Mouse (Mus musculus) intestine, embryonic 16.5 days (tissue): ENCODE measurements around the gene Nnat. TPM values are rescaled to one million over a fixed set of nuclear protein-coding genes. Genes with fewer than 3 reads are reported as not detected.

Source experiments
- ATAC-seq: fragments of 200-750 bp; cut with Nextera tagmentation; 2 replicates; pipeline ENCODE4 v1.8.0; 2017; ENCODE audit warnings: moderate TSS enrichment, moderate library complexity
- H3K27ac ChIP-seq: fragments of 300-500 bp; sonication (generic); 2 replicates; pipeline ENCODE4 v1.5.1; 2014; ENCODE audit warnings: mild to moderate bottlenecking, low read length
- H3K27me3 ChIP-seq: fragments of 300-500 bp; sonication (generic); replicated peaks from 2 replicates; pipeline ENCODE4 v1.6.1; 2014; ENCODE audit warnings: low read length, control low read depth, mixed read lengths; ENCODE audit not compliant: control insufficient read depth, insufficient read depth
- H3K36me3 ChIP-seq: fragments of 300-500 bp; sonication (generic); 2 replicates; pipeline ENCODE4 v1.6.1; 2014; ENCODE audit warnings: low read length, control low read depth; ENCODE audit not compliant: control insufficient read depth, insufficient read depth
- H3K4me1 ChIP-seq: fragments of 300-500 bp; sonication (generic); 2 replicates; pipeline ENCODE4 v1.6.1; 2014; ENCODE audit warnings: low read length, control low read depth, mixed read lengths; ENCODE audit not compliant: control insufficient read depth, insufficient read depth
- H3K4me2 ChIP-seq: fragments of 300-500 bp; sonication (generic); 2 replicates; pipeline ENCODE4 v1.6.1; 2014; ENCODE audit warnings: low read depth, low read length, control low read depth
- H3K4me3 ChIP-seq: fragments of 300-500 bp; sonication (generic); 2 replicates; pipeline ENCODE4 v1.5.1; 2014; ENCODE audit warnings: mild to moderate bottlenecking, low read length
- H3K9ac ChIP-seq: fragments of 300-500 bp; sonication (generic); 2 replicates; pipeline ENCODE4 v1.6.1; 2014; ENCODE audit warnings: low read depth, low read length
- H3K9me3 ChIP-seq: fragments of 300-500 bp; sonication (generic); 2 replicates; pipeline ENCODE4 v1.6.1; 2016; ENCODE audit warnings: low read length, control low read depth; ENCODE audit not compliant: control insufficient read depth
- WGBS: fragments of 180-500 bp; shearing (Covaris S2); extraction: QIAGEN DNeasy Blood & Tissue Kit; methylation state at CpG from one replicate; pipeline ENCODE4 v1.1.7; 2014; 5-methylcytosine and 5-hydroxymethylcytosine counted together
- polyA plus RNA-seq: library from polyadenylated mRNA; unstranded; fragments of >200 nt; fragmentation: Nextera tagmentation; extraction: Ambion mirVana; gene quantifications from 2 replicates; pipeline ENCODE4 v1.2.1, GENCODE M21; 2015

Nnat gene
- polyA plus RNA-seq, 1 experiment from 2014 or later, result 323 TPM

DNA sequence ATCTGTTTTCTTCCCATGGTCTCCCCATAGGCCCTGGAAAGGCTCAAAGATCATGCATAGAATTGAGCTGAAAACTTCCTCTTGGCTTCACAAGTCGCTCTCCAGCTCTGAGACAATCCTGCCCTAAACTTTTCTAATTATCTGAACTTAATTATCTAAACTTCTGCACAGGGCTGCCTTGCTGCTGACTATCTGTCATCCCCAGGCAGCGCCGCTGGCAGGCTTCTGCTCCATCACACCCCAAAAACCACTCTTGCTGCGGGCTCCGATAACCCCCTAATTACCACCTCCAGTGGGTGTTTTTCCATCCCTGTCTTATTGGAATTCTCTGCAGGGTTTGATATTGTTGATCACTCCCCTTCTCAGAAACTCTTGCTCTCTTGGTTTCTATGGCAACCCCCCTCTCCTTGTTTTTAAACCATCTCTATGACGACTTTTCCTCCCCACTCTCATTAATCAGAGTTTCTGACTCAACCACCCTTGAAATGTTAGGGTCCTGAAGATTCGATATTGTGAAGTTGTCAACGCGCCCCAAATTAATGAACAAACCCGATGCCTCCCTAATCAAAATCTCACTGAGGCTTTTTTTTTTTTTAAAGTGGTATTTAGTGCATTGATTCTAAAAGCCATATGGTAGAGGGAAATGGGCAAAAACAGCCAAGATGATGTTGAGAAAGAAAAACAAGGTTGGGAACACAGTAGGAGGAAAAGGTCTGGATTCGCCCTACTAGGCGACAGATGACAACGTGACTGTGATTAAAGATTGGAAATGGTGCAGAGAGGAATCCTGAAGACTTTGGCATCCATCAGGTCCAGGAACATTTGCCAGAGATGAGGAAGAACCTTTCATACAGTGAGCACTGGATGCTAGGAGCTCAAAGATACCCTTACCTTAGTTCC is 29.6 kb upstream of the Nnat start:
- Histone ChIP-seq H3K4me2 (no peak overlapping the region), H3K27me3 (no peaks in the 10 kb centered on the region), H3K9ac (no peak overlapping the region), H3K27ac (no peak overlapping the region), H3K36me3 (no peaks in the 10 kb centered on the region), H3K4me3 (no peak overlapping the region), H3K4me1 (no peaks in the 10 kb centered on the region), H3K9me3 (no peaks in the 10 kb centered on the region)
- ATAC-seq, result no peak
- 75% methylated on average over 13 of the region's 13 CpGs for WGBS

DNA sequence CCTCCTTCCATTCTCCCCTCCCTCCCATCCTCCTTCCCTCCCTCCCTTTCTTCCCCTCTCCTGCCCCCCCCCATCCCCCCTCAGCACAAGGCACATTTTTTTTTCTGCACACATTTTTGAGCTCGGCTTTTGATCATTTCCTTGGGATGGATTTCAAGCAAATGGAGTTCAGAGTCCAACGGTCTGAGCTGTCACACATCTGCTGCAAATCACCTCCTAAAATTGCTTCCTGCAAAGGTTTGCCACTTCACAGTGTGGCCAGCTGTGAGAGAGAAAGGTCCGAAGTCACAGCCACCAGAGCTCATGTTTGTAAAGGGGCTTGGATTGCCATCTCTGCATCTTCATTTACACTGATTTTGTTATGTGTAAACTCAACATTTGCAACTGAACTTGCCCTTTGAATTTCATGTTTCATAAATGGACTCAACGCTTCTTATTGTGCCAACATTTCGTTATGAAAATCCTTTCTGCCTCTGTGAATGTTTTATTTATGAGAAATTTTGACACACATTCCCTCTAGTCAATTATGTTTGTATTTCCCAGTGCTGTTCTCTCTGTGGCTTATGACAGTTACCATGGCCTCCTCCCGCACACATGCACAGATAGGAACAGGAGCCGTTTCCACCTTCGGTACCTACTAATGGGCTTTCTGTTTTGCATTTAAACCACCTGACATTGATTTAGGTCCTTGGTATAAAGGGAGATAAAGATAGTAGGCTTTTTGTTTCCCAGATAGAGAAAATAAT is 28.0 kb upstream of the Nnat start:
- Histone ChIP-seq H3K27me3 (no peaks in the 10 kb centered on the region), H3K36me3 (no peaks in the 10 kb centered on the region), H3K4me3 (no peak overlapping the region), H3K4me2 (no peak overlapping the region), H3K9me3 (no peaks in the 10 kb centered on the region), H3K27ac (no peak overlapping the region), H3K4me1 (no peaks in the 10 kb centered on the region), H3K9ac (no peak overlapping the region)
- WGBS, result 43% methylated on average over 8 of the region's 8 CpGs
- ATAC-seq, result no peak

GRCm38 (mm10) chr2:157534163-157534562 is 25.7 kb upstream of the Nnat start:
- H3K4me1 ChIP-seq, result no peaks in the 10 kb centered on the region
- H3K4me3 ChIP-seq, result no peak overlapping the region
- H3K27me3 ChIP-seq, result no peaks in the 10 kb centered on the region
- H3K27ac ChIP-seq, result no peak overlapping the region
- no peaks in the 10 kb centered on the region for H3K9me3 ChIP-seq
- no peaks in the 10 kb centered on the region for H3K36me3 ChIP-seq
- 72% methylated on average over 4 of the region's 4 CpGs for whole genome bisulfite sequencing
- no peak overlapping the region for H3K9ac ChIP-seq
- no peak overlapping the region for H3K4me2 ChIP-seq
- ATAC-seq, result no peak

DNA sequence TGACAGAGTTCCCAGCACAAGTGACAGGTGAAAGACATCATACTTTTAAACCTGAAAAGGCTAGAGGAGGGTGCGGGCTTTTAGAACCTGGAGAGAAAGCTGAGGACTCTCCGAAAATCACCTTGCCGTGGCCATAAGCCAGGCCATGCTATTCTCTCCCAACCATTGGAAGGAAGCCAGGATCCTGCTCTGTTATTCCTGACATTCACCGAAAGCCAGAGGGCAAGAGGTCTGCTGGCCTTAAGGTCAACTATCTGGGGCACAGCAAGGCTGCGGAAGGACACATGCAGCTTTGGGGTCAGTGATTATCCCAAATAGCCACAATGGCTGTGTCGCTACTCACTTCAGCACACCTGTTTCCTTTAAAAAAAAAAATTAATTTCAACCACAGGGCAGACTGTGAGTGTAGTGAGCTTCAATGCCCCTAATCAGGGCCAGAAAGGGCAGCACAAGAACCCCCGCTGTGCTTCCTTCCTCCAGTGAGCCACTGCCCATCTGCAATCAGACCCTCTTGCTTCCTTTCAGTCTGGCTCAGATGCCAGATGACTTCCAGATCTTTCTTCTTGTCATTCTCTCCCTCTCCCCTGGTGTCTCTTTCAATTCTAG is 23.3 kb upstream of the Nnat start:
- Histone ChIP-seq H3K27me3 (no peaks in the 10 kb centered on the region), H3K9ac (no peak overlapping the region), H3K4me1 (peaks cover 9% of the 10 kb centered on the region; the same call in 1 of the 2 replicates), H3K4me2 (no peak overlapping the region), H3K9me3 (no peaks in the 10 kb centered on the region), H3K4me3 (no peak overlapping the region), H3K27ac (no peak overlapping the region), H3K36me3 (no peaks in the 10 kb centered on the region)
- WGBS, result 61% methylated on average over 7 of the region's 7 CpGs
- ATAC-seq, result no peak

DNA sequence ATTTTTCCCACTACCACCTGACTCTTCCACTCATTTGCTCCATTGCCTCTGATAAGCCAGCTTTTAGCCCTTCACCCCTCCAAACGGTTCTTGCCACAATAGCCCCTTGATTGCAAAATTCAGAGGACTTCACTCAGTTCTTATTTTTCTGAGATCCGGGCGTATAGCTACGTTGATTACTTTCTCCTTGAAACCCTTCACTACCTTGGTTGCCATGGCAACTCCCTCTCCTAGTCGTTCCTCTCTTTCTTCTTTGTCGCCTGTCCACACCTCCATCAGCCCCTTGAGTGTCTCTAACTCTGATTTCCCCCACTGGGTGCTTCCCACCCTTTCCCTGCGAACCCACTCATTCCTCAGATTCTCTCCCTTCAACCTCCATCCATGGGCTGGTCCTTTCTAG is 22.8 kb upstream of the Nnat start:
- Histone ChIP-seq H3K4me1 (peaks cover 9% of the 10 kb centered on the region; the same call in 1 of the 2 replicates), H3K27ac (no peak overlapping the region), H3K27me3 (no peaks in the 10 kb centered on the region), H3K36me3 (no peaks in the 10 kb centered on the region), H3K9ac (no peak overlapping the region), H3K4me3 (no peak overlapping the region), H3K9me3 (no peaks in the 10 kb centered on the region), H3K4me2 (no peak overlapping the region)
- no peak for ATAC-seq
- WGBS, result 38% methylated on average over 7 of the region's 7 CpGs

DNA sequence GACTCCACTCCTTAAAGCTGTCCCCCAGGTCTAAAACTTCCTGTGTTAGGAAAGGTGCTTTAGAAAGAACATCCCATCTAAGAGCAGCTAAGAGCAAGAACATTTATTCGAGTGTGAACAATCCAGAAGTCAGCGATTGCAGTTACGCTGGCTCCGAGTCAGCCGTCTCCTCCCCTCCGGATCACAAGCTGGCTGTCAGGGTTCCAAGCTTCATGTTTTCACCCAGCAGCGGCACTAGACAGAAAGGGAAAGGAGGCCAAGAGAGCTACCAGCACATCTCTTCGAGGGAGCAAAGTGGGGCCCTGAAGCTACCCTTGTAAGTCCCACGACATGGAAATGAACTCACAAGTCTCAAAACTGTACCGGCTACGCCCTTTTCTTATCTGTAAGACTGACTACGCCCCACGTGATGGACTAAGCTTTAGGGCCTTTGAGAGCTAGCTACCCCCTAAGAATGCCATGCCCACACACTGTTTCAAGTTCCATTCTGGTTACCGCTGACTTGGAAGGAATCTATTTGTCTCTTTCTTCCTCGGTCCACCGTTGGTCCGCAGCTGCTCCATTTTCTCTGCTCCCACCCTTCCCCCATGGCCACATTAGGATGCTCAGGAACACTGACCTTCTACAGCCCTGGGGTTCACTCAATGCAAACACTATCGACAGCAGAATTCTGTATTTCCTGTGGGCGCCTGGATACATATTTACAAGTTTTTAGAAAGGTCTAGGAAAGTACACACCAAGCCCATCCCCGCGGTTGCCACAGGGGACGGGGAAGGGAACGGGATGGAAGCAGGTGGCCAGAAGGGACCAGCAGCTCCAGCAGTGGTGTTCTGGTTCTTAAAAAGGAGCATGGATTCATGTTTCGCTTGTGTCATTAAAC is 19.6 kb upstream of the Nnat start:
- H3K27me3 ChIP-seq, result no peaks in the 10 kb centered on the region
- no peaks in the 10 kb centered on the region for H3K9me3 ChIP-seq
- no peak overlapping the region for H3K27ac ChIP-seq
- 59% methylated on average over 24 of the region's 24 CpGs for WGBS
- no peak overlapping the region for H3K9ac ChIP-seq
- H3K4me3 ChIP-seq, result no peak overlapping the region
- no peak for ATAC-seq
- H3K4me2 ChIP-seq, result no peak overlapping the region
- no peaks in the 10 kb centered on the region for H3K36me3 ChIP-seq
- H3K4me1 ChIP-seq, result peaks cover 9% of the 10 kb centered on the region; the same call in 1 of the 2 replicates

DNA sequence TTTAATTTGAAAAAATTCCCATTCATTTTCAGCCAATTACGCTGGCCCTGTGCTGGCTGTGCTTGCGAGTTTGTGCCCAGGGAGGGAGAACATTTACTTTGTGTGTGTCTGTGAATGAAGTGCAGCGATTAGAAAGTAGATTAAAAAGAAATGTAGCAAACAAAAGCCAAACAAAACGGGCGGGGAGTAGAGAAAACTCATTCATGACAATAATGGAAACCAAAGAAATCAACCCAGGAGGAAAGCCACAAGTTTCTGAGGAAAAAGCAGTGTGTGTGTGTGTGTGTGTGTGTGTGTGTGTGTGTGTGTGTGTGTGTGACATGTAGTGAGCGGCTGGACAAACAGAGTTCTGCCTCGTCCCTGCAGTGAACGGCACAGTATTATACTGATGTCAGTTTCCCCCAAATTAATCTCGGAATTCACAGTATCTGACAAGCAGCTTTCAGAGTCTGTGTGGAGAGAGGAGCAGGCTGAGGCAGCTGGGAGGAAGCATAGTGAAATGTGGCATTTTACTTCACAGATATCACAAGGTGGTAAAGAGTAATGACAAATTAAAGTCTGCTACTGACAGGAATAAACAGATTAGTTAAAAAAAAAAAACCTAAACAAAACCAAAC is 18.8 kb upstream of the Nnat start:
- H3K9ac ChIP-seq, result no peak overlapping the region
- no peak for ATAC-seq
- no peak overlapping the region for H3K4me2 ChIP-seq
- no peak overlapping the region for H3K4me3 ChIP-seq
- H3K27me3 ChIP-seq, result no peaks in the 10 kb centered on the region
- 64% methylated on average over 9 of the region's 9 CpGs for WGBS
- no peaks in the 10 kb centered on the region for H3K9me3 ChIP-seq
- no peak overlapping the region for H3K27ac ChIP-seq
- peaks cover 9% of the 10 kb centered on the region; the same call in 1 of the 2 replicates for H3K4me1 ChIP-seq
- no peaks in the 10 kb centered on the region for H3K36me3 ChIP-seq

DNA sequence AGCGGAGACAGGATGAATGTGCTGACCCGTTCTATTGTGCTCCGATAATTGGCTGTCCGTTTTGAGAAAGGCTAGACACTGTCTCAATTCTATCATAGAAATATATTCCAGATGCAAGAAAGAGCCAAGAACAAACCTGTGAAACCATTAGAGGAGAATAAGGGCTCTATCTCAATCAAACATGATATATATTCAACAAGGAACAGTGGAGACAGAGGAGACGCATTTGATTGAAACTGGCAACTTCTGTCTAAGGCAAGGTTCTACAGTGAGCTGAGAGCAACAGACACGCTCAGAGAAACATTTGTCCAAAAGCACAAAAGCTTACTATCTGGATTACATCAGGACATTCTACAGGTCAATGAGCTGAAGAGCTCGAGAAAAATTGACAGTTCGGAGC is 18.2 kb upstream of the Nnat start:
- no peak overlapping the region for H3K27ac ChIP-seq
- no peaks in the 10 kb centered on the region for H3K27me3 ChIP-seq
- 70% methylated on average over 8 of the region's 8 CpGs for WGBS
- no peak overlapping the region for H3K4me2 ChIP-seq
- H3K9me3 ChIP-seq, result no peaks in the 10 kb centered on the region
- ATAC-seq, result no peak
- H3K4me1 ChIP-seq, result peaks cover 9% of the 10 kb centered on the region; the same call in 1 of the 2 replicates
- H3K9ac ChIP-seq, result no peak overlapping the region
- no peaks in the 10 kb centered on the region for H3K36me3 ChIP-seq
- H3K4me3 ChIP-seq, result no peak overlapping the region
